Mouse (Mus musculus) heart, postnatal 25 days (tissue): ENCODE data around the gene Dgkk. TPM values are rescaled to one million over a fixed set of nuclear protein-coding genes. Genes with fewer than 3 reads are reported as not detected.
"Not testable (repeated sequence)": the region's sequence is repeated elsewhere in the genome, so short reads cannot be mapped to it uniquely, and the experiment has no call there.

Source experiments
- DNase-seq: peaks from one replicate; pipeline ENCODE4 v3.0.0; 2022; ENCODE audit warnings: low spot score
- intact Hi-C: fragments of 180-260 bp; cut with DNase I; formaldehyde crosslinking; loops from one replicate; pipeline ENCODE4 v1.15.1; 2025
- total RNA-seq, 2 experiments: library from RNA; stranded (reverse); gene quantifications; 2 replicates each; pipeline ENCODE4 v1.2.3; 2021

The Dgkk gene
- total RNA-seq: under 1 TPM in 1 of 2 experiments, not detected in 1; 0.26 TPM

DNA sequence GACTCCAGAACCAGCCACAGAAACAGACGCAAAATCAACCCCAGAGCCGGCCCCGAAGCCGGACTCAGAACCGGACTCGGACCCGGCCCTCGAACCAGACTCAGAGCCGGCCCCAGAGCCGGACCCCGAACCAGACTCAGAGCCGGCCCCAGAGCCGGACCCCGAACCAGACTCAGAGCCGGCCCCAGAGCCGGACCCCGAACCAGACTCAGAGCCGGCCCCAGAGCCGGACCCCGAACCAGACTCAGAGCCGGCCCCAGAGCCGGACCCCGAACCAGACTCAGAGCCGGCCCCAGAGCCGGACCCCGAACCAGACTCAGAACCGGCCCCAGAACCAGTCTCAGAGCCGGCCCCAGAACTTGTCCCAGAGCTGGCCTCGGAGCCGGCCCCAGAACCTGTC lies at the start of gene Dgkk:
TSS of gene Dgkk (plus strand) at position 301 of the 400 bp plus-strand sequence.
- DNase-seq, intact Hi-C loops: not testable (repeated sequence)

DNA sequence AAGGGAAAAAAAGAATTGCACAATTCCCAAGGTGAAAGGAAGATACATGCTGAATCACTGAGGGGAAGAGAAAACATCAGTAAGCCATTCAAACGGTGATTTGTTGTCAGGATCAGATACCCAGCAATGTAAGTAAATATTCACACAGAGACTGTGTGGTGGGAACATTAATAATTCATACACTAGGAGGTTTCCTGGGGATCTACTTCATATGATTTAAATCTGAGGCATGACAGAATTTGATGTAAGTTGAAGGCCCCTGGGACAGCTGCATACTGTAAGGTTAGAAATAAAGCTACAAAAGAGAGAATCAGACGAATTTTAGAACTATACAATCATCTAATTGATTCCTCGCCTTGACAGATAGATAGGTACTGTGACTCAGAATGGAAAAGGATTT lies 45.1 kb upstream of the Dgkk start:
- no peak for DNase-seq
- intact Hi-C loops: no loop called here

DNA sequence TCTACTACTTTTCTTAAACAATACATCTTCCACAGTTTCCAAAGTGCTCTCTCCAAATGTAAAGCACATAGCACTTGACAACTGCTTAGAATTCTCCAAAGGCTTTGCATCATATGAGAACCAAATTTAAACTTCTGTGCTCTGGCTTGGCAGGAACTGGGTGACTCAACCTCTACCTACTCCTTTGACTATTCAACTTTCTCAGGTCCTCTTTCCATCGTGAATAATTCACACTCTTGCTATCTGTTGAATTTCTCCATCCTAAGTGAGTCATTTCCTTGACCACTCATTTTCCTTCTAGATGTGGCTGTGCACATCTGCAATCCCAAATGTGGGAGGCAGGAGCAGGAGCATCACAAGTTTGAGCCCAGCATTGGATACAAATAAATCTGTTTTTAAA lies 28.4 kb upstream of the Dgkk start:
- intact Hi-C loops: no loop called here
- no peak for DNase-seq

DNA sequence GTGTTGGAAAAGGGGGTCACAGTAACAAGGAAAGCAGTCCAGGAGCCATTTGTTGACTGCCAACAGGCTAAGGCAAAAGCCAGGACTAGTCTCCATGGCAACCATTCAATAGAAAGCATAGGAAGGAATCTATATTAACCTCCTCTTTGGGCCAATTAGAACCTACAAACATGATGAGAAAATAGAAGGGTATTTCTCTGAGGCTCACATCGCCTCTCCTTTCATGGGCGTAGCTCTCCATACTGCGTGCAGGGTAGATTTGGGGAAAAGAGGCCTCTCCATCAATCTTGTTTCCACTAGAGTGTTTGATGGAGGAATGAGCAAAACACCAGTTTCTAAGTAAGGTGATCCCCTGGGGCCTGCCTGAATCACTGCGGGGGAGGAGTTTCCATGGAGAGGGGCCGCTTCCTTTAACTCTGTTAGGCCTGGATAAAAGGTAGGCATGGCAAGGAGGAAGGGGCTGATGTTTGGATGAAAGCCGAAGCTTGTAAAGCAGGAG lies 27.5 kb upstream of the Dgkk start:
- intact Hi-C loops: no loop called here

DNA sequence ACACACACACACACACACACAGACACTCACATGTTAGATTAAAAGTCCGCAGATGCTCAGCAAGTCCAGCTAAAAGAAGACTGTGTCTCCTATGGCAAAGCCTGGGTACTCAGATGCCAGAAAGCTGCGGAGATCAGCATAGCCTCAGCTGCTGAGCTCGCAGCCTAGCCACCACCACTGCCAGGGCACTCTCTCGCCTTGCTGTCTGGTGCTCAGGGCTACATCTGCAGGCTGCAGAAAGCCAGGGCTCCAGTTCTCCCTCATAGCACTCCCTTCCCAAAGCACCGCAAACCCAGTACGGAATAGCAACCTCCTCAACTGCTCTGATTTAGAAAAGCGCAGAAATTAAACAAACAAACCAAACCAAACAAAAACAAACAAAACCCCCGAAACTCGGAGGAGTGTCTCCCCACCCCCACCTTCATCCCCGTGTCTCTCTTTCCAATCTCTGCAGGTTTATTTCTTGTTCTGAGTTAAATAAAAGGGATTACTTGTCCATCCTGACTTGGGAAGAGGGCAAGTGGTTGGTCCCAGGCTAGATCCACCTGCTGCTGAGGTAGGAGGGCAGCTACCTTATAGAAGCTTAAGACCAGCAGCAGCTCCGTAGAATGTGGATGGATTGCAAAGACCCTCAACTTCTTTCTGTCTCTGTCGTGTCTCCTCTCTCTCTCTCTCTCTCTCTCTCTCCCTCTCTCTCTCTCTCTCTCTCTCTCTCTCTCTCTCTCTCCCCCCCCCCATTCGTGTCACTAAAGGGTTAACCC lies 1.4 kb upstream of the Dgkk start:
- intact Hi-C loops: no loop called here
- DNase-seq: no peak

More for the DNA sequence above, 27.5 kb upstream of the Dgkk start:
- DNase-seq: no peak

DNA sequence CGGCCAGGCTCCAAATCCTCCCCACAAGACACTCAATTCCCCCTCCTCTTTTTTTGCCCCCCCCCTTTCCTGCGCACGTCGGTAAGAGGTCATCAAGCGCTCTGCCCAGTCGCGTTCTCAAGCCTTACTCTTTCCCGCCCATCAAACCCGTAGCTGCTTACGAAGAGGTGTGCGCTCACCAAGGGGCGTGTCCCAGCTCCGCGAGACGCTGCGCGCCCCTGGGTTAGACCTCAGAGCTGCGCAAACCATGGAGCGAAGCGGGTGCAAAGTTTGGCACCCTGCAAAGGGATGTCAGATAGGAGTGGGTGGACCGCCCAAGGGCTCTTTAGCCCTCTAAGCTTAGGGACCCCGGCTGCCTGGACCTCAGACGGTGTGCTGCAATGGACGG lies 862 bp upstream of the Dgkk start:
- no peak for DNase-seq

DNA sequence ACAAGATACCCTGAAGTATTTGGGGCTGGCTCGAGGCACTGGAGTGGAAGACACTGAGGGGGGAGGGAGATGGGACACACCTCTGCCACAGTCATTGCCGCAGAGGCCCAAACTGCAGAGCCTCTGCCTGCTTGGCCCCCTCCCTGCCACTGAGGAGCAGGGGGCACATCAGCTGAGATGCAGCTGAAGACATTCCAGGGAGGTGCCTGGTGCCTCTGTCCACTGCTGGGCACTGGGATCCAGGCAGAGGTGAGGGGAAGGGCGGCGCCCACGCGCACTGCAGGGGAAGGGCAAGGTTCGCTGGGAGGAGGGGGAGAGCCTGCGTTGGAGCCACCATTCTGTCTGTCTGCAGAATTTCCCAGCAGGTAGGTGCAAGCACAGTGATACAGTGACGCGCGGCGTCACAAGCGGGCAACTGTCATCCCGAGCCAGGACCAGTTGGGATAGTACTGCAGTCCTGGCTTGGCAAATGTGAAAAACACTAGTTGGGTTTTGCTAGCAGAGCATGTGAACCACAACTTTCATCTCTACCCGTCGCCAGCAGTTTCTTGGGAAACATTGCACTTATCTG lies 948 bp downstream of the Dgkk start:
- intact Hi-C loops: no loop called here
- DNase-seq: no peak

More for the DNA sequence above, 862 bp upstream of the Dgkk start:
- intact Hi-C loops: no loop called here

DNA sequence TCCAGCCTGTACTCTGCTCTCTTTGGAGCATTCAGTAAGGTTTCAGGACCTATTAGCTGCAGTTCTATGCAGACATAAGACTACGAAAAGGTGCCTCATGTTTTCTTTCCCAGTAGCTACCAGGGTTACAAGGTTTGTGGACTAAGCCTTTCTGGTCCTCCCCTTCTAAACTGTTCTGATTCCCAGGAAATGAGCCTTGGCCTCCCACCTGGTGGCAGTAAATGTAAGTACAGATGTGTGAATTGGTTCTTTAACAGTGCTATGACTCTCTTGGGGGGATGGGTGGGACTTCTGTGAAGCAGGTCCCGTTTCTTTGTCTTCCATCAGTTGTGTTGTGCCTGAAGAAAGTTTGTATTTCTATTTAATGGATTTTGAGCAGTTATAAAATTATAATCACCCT lies 53.4 kb downstream of the Dgkk start:
- intact Hi-C loops: no loop called here
- no peak for DNase-seq

DNA sequence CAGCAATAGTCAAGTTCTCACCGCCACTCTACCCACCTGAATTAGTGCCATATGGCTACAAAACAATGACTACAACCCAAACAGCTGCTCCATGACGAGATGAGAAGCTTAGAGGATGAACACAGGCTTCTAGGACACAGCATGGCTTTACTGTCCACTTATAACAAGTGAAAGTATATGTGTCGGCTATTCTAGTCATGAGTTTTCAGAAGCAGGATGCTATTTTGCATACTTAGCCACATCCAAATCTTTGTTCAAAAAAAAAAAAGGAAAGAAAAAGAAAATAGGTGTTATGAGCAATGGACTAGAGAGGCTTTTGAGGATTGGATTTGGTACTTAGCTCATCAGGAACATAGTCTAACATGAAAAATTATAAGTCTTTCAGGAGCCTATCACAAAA lies 74.4 kb downstream of the Dgkk start:
- no peak for DNase-seq
- intact Hi-C loops: no loop called here

DNA sequence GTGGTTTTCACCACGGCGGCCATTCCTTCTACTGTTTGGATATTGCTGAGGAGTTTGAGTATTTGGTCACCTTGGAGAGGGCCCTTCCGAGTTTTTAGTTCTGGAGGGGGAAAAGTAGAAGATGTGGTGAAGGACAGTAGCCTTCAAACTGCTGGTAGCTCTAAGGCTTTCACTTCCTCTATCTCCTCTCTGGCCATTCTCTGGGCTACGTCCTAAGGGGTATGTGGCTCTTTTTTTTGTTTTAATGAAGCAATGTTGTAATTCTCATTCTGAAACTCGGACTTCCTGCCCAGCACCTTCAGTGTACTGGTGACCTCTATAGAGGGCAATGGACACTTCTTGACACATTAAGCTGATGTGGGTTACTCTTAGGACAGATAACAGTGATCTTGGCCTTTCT lies 75.0 kb downstream of the Dgkk start:
- intact Hi-C loops: no loop called here
- no peak for DNase-seq

DNA sequence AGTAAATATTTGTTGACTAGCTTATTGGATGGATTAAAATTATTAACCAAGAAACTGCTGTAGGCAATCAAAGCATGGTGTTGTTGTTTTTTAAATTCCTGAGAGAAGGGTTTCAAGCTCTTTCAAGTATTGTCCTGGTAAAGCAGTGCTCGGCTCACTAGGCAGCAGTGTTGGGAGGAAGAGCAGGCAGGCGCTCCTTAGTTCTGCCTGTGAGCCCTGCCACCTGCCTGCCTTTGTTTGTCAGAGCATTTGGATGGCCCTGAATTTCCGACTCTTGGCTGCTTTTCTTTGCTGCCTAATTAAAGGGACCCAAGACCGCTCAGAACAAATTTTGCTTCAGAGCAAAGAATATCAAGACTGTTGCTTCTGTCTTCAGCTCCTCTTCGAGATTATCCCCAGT lies 114.8 kb downstream of the Dgkk start:
- no peak for DNase-seq

DNA sequence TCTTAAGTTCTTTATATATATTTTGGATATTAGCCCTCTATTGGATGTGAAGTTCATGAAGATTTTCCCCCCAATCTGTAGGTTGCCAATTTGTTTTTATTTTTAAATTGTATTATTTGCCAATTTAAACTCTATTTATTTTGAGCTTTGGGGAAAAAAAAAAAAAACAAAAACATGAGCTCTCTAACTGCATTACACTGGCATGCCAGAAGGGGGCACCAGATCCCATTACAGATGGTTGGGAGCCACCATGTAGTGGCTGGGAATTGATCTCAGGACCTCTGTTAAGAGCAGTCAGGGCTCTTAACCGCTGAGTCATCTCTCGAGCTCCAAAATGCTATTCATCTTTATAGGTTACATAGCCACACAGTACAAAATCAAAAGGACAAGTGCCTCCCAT lies 131.9 kb downstream of the Dgkk start:
- intact Hi-C loops: no loop called here
- DNase-seq: no peak

More for the DNA sequence above, 114.8 kb downstream of the Dgkk start:
- intact Hi-C loops: no loop called here

DNA sequence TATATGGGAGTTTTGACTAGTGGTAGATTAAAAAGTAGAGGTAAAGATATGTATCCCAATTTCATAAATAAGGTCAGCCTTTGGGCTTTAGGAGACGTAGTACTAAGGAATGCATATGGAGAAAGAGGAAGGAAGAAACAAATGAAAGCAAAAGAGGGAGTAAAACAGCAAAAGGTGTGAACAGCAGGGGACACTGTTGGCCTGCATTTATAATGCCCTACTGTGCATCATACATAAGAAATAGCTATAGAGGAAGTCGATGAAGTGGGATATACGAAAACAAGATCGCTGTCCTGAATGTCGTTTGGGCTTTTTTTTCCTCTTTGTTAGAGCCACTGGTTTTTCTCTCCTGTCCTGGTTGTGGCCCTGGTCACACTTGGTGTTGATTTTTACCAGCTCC lies 143.1 kb downstream of the Dgkk start:
- no peak for DNase-seq
- intact Hi-C loops: loop anchor here (5.0 kb wide), 2 partner anchors 225 to 500 kb away; no protein-coding TSS in a partner anchor

DNA sequence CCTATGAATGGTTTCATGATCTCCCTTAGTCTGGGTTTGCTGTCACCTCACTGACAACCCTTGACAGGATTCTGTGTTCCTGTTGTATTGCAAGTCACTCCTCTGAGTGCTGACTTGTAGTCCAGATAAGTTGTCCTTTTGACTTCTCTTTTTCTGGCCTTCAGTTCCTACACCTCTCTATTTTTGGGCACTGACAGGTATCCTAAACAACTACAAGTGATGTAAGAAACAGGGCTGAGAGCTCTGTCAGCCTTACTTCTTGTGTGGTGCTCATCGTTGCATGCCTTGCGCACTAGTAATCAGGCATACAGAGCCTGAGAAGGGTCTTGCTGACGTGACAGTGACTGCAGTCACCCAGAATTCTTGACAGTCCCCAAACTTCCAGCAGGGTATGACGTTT lies 147.1 kb downstream of the Dgkk start:
- no peak for DNase-seq

DNA sequence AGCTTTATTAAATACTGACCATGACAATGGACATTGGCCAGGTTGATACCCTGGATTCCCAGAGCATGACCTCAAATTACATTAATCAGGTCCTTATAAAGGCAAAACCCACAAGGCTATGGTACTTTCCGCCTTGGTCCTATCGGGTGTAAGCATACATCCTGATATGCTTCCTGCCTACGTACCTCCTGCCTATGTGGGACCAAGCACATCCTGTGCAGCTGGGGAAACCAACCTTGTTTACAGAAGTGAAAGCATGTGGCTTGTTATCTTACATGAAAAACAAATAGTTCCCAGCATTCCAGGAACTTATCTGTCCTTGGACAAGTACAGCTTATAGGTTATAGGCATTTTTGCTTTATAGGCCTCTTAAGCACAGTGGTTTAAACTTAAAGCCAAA lies 189.5 kb downstream of the Dgkk start:
- intact Hi-C loops: no loop called here
- DNase-seq: no peak

More for the DNA sequence above, 147.1 kb downstream of the Dgkk start:
- intact Hi-C loops: no loop called here

DNA sequence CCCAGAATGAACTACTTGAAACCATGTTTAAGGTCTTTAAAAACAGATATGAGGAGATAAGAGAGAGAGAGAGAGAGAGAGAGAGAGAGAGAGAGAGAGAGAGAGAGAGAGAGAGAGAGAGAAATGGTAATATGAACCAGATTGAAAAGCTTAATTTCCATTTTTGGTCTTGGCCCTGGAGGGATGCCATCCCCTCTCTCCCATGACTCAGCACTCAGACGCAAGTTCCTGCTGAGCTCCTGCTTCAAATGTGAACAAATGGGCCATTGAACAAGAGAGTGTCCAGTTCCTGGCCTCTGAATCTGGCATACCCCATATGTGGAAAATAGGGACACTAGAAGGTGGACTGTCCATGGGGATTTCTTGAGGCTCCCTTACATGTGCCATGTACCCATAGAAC lies 192.8 kb downstream of the Dgkk start:
- DNase-seq: no peak
- intact Hi-C loops: no loop called here

DNA sequence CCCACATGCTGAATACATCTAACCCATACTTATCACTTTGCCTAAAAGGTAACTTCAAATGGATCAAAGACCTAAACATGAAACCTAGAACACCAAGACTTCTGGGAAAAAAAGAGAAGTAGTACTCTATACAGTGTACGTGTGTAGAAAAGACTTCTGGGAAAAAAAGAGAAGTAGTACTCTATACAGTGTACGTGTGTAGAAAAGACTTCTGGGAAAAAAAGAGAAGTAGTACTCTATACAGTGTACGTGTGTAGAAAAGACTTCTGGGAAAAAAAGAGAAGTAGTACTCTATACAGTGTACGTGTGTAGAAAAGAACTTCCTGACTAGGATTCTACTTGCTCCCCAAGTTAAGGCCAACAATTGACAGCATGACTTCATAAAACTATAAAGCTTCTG lies 204.8 kb downstream of the Dgkk start:
- intact Hi-C loops, DNase-seq: not testable (repeated sequence)
